Mouse (Mus musculus) urinary bladder, postnatal 10 days (tissue): ENCODE results near the gene Olfr441.
"Not testable (repeated sequence)": the region's sequence is repeated elsewhere in the genome, so short reads cannot be mapped to it uniquely, and the experiment has no call there.

Experiments used
- DNase-seq: peaks from one replicate; pipeline ENCODE4 v3.0.0; 2022; ENCODE audit warnings: low spot score

Gene Olfr441

DNA sequence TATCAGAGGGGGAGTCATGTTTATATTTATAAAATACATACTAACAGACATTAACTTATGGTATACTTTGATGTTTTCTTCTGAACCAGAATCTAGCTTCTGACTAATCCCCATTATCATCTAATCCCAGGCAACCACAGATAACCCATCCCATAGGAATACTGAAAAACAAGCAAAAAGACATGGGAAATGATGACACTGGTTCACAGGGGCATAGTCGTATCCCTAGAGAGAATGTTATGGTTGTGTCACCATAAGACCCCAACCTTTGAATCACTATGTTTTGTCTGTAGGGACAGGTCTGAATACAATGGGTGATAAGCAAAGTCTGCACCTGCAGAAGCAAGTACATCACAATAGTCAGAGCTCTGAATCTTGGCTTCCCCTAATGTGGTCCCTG is at the start of gene Olfr441:
Gene Olfr441 (plus strand): TSS at position 301 of the 400 bp plus-strand sequence.
- DNase-seq, result not testable (repeated sequence)

DNA sequence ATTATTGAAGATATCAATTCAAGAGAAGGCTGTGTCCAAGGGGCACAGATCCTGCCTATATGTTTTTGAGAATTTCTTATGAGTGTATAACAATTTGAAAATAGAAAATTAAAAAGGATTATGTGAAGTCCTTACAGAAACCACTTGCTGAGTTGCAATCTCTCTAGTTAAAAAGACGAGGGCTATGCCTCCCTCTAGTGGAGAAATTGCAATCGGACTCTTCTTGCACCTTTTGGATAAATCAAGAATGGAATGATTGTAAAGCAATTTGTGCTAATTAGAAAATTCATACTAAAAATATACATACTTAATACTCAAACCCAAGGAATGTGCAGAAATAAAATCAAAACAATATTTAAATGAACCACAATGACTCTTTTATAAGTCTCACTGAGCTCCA is 27.4 kb upstream of the Olfr441 start:
- DNase-seq, result no peak

DNA sequence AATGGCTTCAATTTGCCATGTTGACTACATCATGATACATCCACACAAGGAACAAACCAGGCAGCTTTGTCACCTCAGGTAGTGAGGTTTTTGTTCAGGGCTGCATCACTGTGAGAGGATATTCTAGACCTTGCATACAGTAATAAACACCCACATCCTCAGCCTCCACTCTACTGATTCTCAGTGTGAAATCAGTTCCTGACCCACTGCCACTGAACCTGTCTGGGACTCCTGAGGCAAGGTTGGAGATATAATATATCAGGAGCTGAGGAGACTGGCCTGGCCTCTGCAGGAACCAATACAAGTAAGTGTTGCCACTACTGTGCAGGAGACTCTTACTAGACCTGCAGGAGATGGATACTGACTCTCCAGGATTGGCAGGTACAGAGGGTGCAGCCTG is 24.8 kb upstream of the Olfr441 start:
- not testable (repeated sequence) for DNase-seq

GRCm38 (mm10) chr6:43146267-43146666 is 40.1 kb downstream of the Olfr441 start, which contains the start of gene Olfr237-ps1:
Gene Olfr237-ps1, plus strand, starts transcription at chr6:43146567.
- DNase-seq, result not testable (repeated sequence)

DNA sequence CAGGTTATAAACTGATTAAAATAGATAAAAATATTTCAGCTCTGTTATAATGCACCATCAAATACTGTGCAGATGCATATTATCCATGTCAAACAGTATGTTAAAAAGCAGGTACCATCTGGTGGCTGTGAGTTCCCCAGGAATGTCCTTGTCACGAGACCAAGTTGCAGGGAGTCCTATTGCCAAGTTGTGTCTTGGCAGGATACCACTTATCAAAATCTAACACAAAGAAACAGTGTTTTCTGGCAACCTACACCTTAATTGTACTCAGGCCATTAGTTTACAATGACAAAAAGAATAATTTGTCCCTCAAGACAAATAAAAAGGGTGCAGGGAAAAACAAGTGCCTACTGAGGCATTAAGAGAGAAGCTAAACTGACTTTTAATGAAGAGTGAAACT is 53.3 kb downstream of the Olfr441 start:
- no peak for DNase-seq

DNA sequence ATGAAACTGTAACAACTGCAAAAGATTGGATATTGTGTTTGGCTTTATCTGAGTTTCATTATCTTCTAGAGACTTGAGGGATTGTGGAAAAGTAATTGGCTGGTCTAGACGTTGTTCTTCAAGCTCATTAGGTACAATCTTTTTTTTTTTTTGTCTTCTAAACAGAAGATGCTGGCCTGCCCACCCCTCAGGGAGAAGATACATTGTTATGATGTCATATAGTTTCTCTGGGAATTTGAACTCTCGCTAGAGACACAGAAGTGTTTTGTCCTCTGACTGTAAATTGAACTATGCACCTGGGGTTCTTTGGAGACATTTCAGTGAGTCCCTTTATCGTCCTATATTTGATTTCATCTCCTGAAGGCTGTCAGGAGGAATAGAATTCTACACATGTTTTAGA is 56.8 kb downstream of the Olfr441 start, which contains the start of gene Olfr437:
Gene Olfr437 (plus strand): TSS at position 301 of the 400 bp plus-strand sequence.
- no peak for DNase-seq

DNA sequence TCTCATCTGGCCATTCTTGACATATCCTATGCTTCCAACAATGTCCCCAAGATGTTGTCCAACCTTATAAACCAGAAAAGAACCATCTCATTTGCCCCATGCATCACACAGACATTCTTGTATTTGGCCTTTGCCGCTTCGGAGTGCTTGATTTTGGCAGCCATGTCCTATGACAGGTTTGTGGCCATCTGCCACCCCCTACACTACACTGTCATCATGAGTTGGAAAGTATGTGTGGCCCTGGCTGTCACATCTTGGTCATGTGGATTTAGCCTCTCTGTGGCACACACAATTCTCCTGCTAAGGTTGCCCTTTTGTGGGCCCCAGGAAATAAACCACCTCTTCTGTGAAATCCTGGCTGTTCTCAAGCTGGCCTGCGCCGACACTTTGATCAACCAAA is 61.1 kb downstream of the Olfr441 start:
- no peak for DNase-seq
